Mouse (Mus musculus) myocyte (in vitro differentiated cells): ENCODE data around the gene Actl6b.

Experiments
- CEBPB ChIP-seq: IDR thresholded peaks from 2 replicates; pipeline ENCODE4 v1.6.1; 2011; ENCODE audit warnings: mild to moderate bottlenecking, moderate library complexity; ENCODE audit not compliant: poor library complexity, insufficient read depth, severe bottlenecking
- E2F4 ChIP-seq: IDR thresholded peaks from one replicate; pipeline ENCODE4 v1.6.1; 2011; ENCODE audit warnings: mild to moderate bottlenecking, control low read depth, moderate library complexity; ENCODE audit not compliant: insufficient read depth
- MAX ChIP-seq: IDR thresholded peaks from one replicate; pipeline ENCODE4 v1.6.1; 2011; ENCODE audit warnings: low read depth, mild to moderate bottlenecking, control low read depth
- MYOD1 ChIP-seq, 3 experiments: IDR thresholded peaks; one replicate each; pipeline ENCODE4 v1.6.1; 2011; ENCODE audit warnings: control low read depth in 2 of 3, low read depth in 2 of 3, mild to moderate bottlenecking in 2 of 3, moderate library complexity in 1 of 3; ENCODE audit not compliant: insufficient read length in 2 of 3, control insufficient read depth in 1 of 3
- MYOG ChIP-seq, 3 experiments: IDR thresholded peaks; one replicate each; pipeline ENCODE4 v1.6.1; 2011; ENCODE audit warnings: control low read depth in 2 of 3, low read depth in 2 of 3, mild to moderate bottlenecking in 2 of 3; ENCODE audit not compliant: insufficient read length in 2 of 3, control insufficient read depth in 1 of 3, insufficient read depth in 1 of 3
- POLR2A ChIP-seq: IDR thresholded peaks from one replicate; pipeline ENCODE4 v1.6.1; 2011; ENCODE audit warnings: low read depth, mild to moderate bottlenecking, control low read depth, moderate library complexity; ENCODE audit not compliant: insufficient read length
- POLR2AphosphoS2 ChIP-seq: IDR thresholded peaks from one replicate; pipeline ENCODE4 v1.6.1; 2011; ENCODE audit warnings: low read depth, control low read depth; ENCODE audit not compliant: insufficient read length
- REST ChIP-seq: IDR thresholded peaks from one replicate; pipeline ENCODE4 v1.6.1; 2011; ENCODE audit warnings: mild to moderate bottlenecking, control low read depth, moderate library complexity; ENCODE audit not compliant: insufficient read depth, insufficient read length
- TCF12 ChIP-seq: IDR thresholded peaks from one replicate; pipeline ENCODE4 v1.6.1; 2011; ENCODE audit warnings: mild to moderate bottlenecking, control low read depth; ENCODE audit not compliant: poor library complexity, insufficient read depth, severe bottlenecking
- TCF3 ChIP-seq: IDR thresholded peaks from one replicate; pipeline ENCODE4 v1.6.1; 2011; ENCODE audit warnings: low read depth, control low read depth; ENCODE audit not compliant: insufficient read length
- USF1 ChIP-seq: IDR thresholded peaks from one replicate; pipeline ENCODE4 v1.6.1; 2011; ENCODE audit warnings: low read depth, mild to moderate bottlenecking, control low read depth, moderate library complexity

DNA sequence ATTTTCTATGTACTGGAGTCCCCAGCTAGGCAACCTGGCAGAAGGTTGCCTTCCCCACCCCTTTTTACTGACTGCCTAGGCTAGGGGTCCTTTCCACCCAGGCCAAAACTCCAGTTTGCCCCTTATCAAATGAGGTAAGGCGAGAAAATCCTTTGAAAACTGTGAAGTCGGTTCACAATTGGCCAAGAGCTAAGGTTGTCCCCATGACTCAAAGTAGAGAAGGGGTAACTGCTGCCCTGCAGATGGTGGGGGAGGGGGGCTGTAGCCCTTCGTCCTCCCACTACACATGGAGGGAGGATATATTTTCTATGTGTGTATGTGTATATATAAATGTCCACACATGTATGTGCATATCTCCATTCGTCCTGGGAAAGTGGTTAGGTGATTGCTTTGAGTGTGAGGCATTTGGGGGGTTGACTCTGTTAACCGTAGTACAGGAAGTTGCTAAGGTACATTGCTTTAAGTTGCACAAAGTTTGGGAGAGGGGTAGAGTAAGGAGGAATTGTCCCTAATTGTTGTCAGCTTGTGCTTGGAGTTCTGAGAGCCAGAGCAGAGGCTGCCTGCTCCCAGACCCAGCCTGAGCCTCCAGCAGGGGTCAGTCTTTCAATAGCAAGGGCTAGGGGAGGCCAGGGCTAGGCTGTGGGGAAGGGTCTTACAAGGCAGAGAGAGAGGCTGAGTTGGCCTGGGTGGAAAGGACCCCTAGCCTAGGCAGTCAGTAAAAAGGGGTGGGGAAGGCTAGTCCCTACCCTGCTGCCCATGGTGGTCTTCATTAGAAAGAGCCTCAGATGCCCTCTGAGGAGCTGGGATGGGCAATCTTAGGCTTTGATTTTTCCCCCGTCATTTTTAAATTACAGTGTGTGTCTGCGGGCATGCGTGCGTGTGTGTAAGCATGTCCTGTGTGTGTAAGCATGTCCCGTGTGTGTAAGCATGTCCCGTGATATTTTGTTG, 40.2 kb upstream of the Actl6b start:
- TF ChIP-seq POLR2A (no peak), TCF12 (no peak), USF1 (no peak), E2F4 (no peak), CEBPB (no peak), MYOG (IDR thresholded peaks at IDR 0.05; ENCODE audit: control insufficient read depth in 1 of 3, insufficient read depth in 1 of 3, insufficient read length in 2 of 3, low read depth in 2 of 3) (no peak), REST (no peak), MYOD1 (IDR thresholded peaks at IDR 0.05; ENCODE audit: control insufficient read depth in 1 of 3, insufficient read length in 2 of 3, low read depth in 2 of 3) (no peak), TCF3 (no peak), MAX (no peak), POLR2AphosphoS2 (no peak)
